Mouse (Mus musculus) frontal cortex, postnatal 10 days (tissue): ENCODE data around the gene Hps4.
"Not testable (repeated sequence)": the region's sequence is repeated elsewhere in the genome, so short reads cannot be mapped to it uniquely, and the experiment has no call there.

Source experiments
- DNase-seq, 2 experiments: peaks; one replicate each; pipeline ENCODE4 v3.0.0; 2022; ENCODE audit warnings: low spot score in 2 of 2, mixed read lengths in 1 of 2

Gene Hps4

DNA sequence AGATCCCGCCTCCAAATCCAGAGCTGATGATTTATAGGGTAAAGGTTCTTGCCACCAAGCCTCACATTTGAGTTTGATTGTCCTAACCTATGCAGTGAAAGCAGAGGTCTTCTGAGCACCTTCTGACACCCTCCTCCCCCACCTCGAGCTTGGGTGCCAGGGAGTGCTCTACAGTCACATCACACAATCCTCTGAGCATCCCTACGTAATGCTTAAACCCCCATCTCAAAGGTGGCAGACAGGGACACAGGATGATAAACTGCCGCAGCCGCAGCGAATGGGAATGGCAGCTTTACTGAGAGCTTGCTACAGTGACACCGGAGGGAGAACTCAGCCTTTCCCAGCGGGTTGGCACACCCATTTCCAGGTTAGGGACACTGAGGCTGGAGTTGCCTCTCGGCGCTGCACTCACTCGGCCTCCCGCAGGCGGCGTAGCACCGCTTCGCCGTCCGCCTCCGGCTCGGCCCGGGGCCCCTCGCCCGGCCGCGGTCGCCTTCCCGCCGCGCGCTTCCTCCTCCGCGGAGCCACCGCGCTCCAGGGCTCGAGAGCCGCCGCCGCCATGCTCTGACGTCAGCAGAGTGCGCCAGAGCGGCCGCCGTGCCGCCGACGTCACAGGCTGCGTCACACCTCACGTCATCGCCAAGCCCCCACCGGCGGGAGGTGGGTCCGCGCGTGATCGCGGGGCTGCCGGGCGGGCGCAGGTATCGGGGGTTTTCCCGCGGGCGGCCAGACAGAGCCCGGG lies at the start of gene Hps4, which contains the start of gene Srrd:
Gene Hps4, plus strand, starts transcription at position 621 of the 742 bp plus-strand sequence.
Gene Srrd, minus strand, starts transcription at position 578 of the 742 bp plus-strand sequence.
- peak; percentile 72 to 90 for DNase-seq

DNA sequence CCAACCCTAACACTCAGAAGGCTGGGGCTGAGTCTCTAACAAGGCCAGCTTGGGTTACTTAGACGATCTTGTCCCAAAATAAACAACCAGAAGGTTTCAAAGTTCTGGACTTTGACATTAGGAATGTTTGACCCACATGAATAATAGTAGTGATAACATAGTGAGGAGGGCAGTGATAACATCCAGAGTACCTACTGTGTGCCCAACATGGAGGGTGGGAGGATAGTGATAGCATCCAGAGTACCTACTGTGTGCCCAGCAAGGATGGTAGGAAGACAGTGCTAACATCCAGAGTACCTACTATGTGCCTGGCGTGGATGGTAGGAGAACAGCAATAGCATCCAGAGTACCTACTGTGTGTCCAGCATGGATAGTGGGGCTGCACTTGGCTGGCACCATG lies 49.1 kb upstream of the Hps4 start:
- DNase-seq = no peak

DNA sequence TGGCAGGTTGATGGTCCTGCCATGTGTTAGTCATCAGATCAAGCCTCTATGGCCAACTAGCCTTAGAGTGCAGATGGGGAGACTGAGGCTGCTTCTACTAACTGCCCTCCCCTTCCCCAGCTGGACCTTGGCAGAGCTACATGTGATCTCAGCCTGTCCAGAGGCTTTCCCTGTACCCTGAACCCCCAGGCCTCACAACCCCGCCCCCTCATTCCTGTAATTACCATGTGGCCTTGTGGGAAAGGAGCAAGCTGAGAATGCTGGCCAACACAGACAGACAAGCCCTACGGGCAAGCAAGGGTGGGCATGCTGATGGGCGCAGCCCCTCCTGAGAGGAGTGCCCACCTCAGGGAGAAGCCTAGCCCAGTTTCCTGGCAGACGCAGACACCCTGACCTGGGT lies 48.2 kb upstream of the Hps4 start:
- no peak for DNase-seq

DNA sequence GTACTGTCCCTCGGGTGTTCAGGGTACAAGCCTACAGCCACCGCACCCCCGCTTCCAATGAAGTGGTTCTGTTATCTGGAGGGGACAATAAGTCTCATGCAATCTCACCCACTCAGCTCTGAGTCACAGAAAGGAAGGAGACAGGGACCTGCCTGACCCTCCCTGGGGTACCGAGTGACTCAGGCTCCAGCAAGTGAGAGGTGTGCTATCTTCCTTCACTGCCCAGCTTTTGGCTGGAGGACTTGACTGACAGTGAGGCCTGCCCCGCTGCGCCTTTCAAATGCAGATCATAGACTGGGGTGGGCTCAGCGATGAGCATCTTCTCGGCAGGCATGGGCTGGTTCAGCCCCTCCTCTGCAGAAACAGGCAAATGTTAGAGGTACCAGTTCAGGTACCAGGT lies 47.7 kb upstream of the Hps4 start:
- no peak for DNase-seq

DNA sequence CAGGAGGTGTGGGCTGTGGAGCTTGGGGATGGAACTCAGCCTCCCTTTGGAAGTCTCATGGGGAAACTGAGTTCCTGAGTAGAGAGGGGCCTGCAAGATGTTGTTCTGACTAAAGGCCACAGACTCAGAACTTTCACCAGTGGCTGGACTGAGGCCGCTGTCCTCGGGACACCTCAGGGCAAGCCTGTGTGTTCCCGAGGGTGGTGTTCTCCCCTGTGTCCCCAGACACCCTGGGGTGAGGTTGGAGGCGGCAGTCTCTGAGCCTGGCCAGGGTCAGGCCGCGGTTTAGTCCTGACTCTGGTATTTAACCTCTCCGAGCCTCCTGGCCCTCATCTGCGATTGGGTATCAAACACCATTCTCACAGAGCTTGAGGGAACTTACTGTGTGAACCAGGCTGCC lies 47.3 kb upstream of the Hps4 start:
- DNase-seq = no peak

DNA sequence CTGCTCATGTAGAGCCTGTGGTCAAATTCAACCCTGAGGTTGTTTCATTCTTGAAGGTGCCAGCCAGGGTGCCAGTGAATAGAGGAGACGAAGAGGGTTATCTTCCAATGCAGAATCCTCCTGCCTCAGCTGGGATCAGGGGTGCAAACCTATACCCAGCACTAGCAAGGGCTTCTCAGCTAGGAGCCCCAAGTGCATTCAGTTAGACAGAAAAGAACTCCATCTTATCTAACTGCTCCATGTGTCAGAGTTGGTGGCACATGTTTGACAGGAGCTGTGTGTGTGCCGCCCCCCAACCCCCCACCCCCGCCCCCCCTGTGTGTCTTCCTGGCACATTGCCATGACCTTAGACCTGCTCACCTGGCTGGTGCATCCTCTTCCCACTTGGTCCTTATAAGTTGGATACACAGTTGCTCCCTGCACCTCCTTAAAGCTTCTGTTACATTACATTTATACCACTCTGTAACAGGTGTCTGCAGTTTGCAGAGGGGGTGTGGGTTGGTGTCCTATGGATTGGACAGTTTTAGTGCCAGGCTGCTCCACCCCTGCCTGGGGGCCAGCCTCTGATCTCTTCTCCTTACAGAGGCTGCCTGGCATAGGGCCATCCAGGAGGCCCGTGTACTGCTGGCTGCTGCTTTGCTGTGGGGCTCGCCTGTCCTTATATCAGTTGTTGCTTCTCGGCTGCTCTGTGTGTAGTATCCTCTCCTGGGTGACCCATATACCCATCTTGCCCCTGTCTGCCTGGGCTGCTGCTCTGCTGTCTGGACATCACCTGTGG lies 46.3 kb upstream of the Hps4 start:
- DNase-seq = no peak

DNA sequence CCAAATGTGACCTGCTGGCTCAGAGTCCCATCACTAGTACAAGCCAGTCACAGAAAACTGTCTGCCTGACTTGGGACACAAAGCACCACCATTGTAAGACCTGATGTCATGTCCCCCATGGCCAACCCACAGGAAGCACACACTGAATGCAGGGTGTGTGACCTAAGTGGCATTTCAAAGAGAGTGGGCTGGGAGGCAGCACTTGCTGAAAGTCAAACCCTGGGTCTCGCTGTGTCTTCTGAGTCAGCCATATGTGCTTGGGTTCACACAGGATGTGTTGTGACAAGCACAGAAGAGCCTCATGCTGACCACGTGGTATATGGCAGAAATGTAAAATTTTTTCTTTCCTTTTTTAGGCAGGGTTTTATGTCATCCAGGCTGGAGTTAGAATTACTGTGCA lies 45.6 kb upstream of the Hps4 start:
- DNase-seq = no peak

DNA sequence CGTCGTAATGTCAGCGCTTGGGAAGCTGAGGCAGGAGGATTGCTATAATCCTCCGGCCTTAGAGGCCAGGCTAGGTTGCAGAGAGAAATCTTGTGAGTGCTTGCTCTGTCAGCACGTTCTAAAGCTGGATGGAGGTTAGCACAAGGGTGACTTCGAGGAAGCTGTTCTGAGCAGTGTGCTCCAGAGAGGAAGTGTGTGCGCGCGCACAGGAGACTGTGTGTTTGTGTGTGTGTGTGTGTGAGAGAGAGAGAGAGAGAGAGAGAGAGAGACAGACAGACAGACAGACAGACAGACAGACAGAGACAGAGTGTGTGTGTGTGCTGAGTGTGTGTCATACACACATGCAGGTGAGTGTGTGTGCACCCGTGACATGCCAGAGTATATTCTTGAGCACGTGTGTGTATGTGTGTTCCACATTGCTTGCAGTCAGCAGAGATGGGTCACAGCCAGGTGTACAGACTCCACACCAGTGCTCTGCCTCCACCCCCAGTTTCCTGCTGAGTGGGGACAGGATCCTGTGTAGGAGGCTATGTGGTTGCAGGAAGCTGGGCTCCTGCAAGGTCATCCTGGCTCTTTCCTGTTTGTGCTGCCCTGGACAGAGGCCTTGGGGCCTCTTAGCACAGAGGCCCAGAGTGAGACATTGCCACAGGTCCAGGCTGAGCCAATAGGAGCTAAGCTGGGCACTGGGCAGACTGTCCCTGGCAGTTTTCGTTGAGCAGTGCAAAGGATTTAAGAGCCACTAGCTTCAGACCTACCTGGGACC lies 44.5 kb upstream of the Hps4 start:
- no peak for DNase-seq

DNA sequence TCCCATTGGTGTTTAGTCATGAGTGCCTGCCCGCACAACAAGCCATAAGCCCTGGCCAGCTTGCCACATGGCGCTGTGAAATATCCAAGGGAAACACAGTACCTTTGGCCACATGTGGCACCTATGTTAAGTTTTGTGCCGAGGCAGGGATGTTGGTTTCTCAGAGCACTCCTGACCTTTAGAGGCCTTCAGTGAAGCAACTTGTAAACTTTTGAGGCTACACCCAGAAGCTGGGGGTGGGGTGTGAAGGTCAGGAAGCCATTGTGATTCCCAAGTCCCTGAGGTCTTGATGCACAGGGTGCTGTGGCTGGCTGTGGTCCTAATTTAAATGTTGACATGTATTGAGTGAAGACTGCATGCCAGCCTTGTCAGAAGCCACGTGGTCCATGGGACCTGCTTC lies 43.5 kb upstream of the Hps4 start:
- no peak for DNase-seq

DNA sequence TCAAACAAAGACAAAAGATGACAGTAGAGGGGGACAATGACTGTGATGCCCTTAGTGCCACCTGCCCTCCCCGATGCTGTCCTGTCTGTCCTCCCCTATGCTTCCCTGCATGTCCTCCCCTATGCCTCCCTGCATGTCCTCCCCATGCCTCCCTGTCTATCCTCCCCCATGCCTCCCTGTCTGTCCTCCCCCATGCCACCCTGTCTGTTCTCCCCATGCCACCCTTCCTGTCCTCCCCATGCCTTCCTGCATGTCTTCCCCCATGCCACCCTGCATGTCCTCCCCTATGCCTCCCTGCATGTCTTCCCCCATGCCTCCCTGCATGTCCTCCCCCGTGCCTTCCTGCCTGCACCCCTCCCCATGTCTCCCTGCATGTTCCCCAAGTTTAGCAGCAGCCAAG lies 42.8 kb upstream of the Hps4 start:
- DNase-seq = no peak

DNA sequence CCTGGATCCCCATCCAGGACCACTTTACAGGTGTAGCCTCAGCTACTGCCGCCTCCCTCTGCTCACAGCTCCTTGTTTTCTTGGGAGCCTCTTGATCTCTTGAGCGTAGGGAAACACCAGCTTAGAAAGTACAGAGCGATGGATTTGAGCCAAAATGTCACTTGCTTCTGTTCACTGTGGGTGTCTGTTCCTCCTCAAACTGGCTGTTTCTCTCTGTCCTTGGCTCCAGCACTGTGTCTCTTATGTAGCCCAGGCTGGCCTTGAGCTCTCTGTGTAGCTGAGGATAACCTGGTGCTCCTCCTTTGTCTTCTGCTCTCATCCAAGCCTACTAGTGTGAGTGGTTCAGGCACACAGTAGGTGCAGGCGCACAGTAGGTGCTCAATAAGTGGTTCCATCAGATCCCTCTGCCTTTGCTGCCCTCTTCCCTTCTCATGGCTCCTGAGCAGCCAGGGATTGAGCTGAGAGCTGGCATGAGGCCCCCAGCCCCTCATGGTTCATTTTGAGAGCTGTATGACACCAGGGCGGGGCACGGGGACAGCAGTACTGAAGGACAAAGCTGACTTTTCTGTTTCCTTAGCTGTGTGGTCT lies 42.1 kb upstream of the Hps4 start:
- no peak for DNase-seq

DNA sequence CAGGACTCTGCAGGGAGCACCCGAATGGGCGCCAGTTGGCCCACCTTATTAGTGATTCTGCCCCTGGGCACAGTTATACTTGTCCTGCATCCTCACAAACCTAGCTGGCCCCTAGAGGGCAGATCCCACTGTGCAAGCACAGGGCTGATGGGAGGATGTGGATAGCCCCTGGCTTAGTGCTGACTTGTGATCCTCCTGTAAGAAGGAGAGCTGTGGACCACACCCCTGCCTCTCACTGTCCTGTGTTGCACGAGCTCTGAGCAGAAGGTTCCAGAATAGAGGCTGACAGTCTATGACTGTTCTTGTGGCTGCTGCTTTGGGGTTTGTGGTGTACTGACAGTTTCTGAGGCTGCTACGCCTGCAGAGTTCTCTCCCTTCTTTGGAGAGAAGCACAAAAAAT lies 41.2 kb upstream of the Hps4 start:
- DNase-seq = no peak

DNA sequence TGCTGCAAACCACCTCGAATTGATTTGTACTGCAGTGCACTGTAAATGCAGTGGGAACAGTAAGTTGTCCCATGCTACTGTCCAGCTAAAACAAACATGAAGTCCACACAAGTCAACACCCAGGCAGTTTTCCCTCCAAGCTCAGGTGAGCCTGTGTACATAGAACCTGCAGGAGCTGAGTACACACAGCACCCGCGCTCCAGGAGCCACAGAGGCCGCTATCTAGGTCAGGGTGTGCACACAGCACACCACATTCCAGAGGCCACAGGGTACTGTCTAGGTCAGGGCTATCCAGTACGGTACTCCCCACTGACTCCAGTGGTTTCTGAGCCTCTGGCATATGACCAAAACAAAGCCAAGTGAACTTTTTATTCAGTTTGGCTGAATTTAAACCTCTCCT lies 40.6 kb upstream of the Hps4 start:
- DNase-seq = no peak

DNA sequence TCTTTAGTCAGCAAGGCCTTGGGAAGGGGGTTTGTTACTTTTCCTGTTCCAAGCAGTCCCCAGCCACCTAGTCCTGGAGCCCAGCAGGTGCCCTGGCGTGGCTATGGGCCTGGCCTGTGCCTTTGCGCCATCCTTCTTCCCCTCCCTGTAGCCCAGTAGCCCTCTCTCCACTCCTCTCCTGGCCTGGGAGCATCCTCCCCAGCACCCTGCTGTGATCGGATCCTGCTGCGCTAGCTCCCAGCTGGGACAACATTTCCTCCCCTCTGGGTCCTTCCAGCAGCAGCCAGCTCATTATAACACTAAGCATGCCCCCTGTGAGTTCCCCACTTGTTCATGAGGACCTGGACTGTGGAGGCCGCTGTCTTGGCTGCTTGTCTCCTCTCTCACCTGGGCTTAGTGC lies 37.0 kb upstream of the Hps4 start:
- DNase-seq = no peak

DNA sequence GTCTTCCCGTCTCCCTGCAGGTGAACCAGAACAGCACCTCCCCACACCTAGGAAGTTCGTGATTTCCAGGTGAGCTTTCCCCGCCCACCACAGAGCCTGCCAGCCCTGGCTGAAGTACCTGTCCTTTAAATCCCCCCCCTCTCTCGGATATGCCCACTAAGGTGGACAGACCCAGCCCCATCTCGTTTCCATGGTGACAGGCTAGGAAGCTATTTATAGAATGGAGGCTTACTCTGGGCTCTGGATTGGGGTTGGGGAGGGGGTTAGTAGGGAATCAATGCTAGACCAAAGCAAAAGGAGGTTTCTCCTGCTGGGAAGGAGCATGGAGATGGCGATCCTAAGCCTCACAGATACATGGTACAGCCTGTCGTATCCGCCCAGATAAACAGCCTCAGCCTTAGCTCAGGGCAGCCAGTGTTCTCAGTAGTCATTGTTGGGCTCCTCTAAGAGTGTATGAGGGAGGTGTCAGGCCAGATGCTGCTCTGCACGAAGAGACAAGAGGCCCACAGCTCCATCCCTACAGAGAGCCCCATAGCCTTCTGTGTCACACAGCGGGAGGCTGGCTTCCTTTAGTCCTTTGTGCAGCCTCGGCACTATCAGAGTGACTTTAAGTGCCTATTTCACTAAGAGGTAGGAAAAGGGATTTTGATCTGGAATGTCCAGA lies 29.5 kb upstream of the Hps4 start:
- DNase-seq = no peak

DNA sequence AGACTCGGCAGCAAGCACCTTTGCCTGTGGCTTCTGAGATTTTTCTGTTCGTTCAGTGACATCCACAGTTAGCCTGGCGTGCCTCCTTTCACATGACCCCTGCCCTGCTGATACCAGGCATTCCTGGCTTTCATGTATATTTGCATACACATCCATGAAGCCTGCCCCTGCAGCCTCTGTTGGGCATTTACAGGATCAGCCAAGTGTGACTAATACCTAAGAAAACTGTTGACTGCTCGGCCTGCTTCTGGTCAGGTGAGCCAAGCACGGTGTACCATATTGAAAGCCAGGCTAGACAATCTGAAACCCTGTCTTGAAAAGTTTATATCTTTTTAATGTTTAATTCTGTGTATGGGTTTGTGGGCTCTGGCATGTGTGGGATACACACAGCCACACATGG lies 26.4 kb upstream of the Hps4 start:
- DNase-seq = no peak

DNA sequence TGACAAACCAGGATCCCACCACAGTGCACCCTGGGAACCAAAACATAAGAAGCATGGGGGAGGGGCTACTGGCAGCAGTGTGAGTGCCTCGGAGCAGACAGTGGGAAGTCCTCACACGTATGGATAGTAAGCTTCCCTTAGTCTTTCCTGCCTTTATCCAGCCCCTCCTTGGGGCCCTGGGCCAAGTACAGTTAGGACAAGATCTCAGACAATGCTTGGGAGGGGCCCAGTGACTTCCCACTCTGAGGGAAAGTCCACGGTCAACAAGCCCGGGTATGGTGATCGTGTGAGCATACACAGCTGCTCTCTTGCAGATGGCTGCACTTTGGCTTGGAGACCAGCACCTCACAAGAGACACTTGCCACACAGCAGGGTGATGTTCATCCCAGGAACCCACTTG lies 25.6 kb upstream of the Hps4 start:
- DNase-seq = no peak

DNA sequence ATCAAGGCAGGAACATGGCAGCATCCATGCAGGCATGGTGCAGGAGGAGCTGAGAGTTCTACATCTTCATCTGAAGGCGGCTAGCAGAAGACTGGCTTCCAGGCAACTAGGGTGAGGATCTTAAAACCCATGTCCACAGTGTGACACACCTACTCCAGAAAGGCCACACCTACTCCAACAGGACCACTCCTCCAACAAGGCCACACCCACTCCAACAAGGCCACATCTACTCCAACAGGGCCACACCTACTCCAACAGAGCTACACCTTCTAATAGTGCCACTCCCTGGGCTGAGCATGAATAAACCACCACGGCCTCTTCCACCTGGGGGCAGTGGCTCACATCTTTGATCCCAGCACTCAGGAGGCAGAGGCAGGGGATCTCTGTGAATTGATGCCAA lies 23.5 kb upstream of the Hps4 start:
- DNase-seq = not testable (repeated sequence)

DNA sequence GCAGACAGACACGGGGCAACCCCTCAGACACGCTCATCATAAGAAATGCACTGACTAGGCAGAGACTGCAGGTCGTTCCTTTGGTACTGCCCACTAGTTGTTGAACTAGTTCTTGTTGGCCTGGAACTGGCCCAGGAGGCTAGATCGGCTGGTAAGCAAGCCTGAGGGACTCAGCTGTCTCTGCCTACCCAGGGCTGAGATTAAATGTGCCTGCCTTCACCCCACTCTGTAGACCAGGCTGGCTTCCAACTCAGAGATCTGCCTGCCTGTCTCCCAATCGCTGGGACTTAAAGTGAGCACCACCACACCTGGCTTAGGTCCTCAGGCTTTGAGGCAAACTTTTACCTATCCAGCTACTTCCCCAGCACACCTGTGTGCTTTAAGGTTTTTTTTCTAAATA lies 22.5 kb upstream of the Hps4 start:
- no peak for DNase-seq

DNA sequence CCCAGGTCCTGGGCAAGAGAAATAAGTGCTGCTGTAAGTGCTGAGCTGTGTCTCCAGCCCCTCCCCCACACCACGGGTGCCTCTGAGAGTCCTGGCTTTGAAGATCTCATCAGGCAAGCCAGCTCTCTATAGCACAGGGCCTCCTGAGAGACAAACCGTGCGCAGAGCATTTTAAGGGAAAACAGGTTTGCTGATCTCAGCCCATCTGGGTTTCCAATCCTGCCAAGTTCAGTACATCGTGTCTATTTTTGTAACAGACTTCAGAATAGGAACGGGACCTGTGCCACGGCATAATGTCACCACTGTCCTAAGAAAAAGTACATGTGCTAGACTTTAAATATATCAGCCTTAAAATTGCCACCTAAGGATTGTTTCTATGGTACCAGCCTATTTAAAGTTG lies 21.9 kb upstream of the Hps4 start:
- DNase-seq = peak; percentile 68 to 85

DNA sequence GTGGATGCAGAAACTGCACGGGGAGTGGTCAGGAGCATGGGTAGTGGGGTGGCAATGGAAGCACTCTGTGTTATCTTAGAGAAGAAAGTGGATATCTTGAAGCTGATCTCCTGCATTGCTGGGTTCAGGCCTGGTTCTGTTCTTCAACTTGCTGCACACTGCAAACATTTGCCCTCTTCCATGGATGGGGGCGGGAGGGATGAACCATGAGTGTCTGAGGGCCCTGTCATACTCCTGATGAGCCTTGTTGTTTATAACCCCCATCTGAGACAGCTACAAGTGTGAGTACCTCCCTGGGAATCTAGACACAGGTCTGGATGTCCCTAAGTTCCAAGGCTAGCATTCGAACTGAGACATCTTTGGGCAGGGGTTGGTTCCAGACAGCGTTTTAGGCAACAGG lies 21.5 kb upstream of the Hps4 start:
- DNase-seq = no peak

DNA sequence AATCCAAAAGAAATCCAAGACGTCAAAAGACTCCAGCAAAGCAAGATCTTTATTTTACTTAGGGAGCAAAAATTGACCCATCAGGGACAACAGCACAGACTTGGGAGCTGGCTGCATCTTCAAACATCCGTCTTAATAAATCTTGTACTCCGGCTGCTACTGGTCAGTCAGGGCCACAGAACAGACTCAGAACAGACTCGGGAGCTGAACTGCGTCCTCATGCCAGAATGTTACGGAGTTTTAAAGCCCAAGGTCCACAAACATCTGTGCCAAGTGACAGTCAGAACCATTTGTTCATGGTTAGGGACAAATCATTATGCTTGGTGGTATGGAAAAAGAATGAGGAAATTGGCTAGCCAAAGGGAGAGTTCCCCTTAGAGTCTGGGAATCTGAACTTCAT lies 19.6 kb upstream of the Hps4 start:
- DNase-seq = no peak
